ENCODE assay signal across 13 mouse cellular contexts in genomic region chr5:21255551-21256132, GRCm38 (mm10).
DNase-seq lines count a peak whose midpoint lies in the region; ATAC-seq lines count a peak whose summit lies in the region.
"Had no signal": no experiment of that assay in that cellular context is flagged by ENCODE, and none has a peak within 500 bp of the region (broad histone marks: within the 10 kb centered on the region; RNA-seq: fewer than 3 reads in every experiment).

No protein-coding gene starts in this region.

- no peaks in the 10 kb centered on the region for H3K27me3 ChIP-seq in liver, embryonic 16.5 days (ENCODE audit: control insufficient read depth, insufficient read depth, low read depth, low read length)
- no peaks in the 10 kb centered on the region for H3K27me3 ChIP-seq in liver, embryonic 11.5 days (replicated peaks; ENCODE audit: control insufficient read depth, insufficient read depth, low read length)
- no peaks in the 10 kb centered on the region for H3K27me3 ChIP-seq in forebrain, embryonic 14.5 days (replicated peaks; ENCODE audit: control insufficient read depth, insufficient read depth, low read length)
- H3K27me3 ChIP-seq: forebrain, embryonic 12.5 days; midbrain, embryonic 13.5 days; neural tube, embryonic 15.5 days had no signal

- WGBS in liver, embryonic 16.5 days (ENCODE audit: insufficient replicate concordance), result 21% methylated on average over 5 of the region's 5 CpGs
- WGBS in liver, embryonic 11.5 days, result 52% methylated on average over 5 of the region's 5 CpGs
- WGBS in forebrain, embryonic 14.5 days, result 91% methylated on average over 5 of the region's 5 CpGs

- 0 out of 2 replicates have a peak overlapping the region, but pooled peaks have one; percentile 10 for H3K27ac ChIP-seq in liver, embryonic 16.5 days (ENCODE audit: low read length)
- H3K27ac ChIP-seq in liver, embryonic 11.5 days (ENCODE audit: low read depth, low read length), result no peak overlapping the region
- no peak overlapping the region for H3K27ac ChIP-seq in forebrain, embryonic 14.5 days (ENCODE audit: low read depth, low read length)
- H3K27ac ChIP-seq: forebrain, embryonic 12.5 days; midbrain, embryonic 13.5 days; neural tube, embryonic 15.5 days had no signal

- H3K4me1 ChIP-seq in liver, embryonic 16.5 days (ENCODE audit: control insufficient read depth, low read depth, low read length), result no peaks in the 10 kb centered on the region
- H3K4me1 ChIP-seq in liver, embryonic 11.5 days (replicated peaks; ENCODE audit: control insufficient read depth, insufficient read depth, low read length), result no peaks in the 10 kb centered on the region; the same call in 1 of the 2 replicates
- H3K4me1 ChIP-seq in forebrain, embryonic 14.5 days (ENCODE audit: control insufficient read depth, insufficient read depth, low read length), result no peaks in the 10 kb centered on the region
- H3K4me1 ChIP-seq: forebrain, embryonic 12.5 days; midbrain, embryonic 13.5 days; neural tube, embryonic 15.5 days had no signal

- no peak for DNase-seq in liver, embryonic 11.5 days (ENCODE audit: low spot score)
- peak; percentile 77 for DNase-seq in induced T-regulatory cell, adult 2 months (ENCODE audit: low read depth)
- peak; percentile 62 for DNase-seq in thymus, postnatal 25 days
- no peak for DNase-seq in urinary bladder, postnatal 4 days (ENCODE audit: low spot score in 2 of 2)
- DNase-seq in layer of hippocampus, postnatal 14 days (ENCODE audit: low spot score in 2 of 2), result no peak
- no peak for DNase-seq in forebrain, embryonic 14.5 days (ENCODE audit: low spot score)
- DNase-seq: heart, postnatal 4 days; kidney, postnatal 14 days had no signal

- H3K4me3 ChIP-seq in liver, embryonic 16.5 days (ENCODE audit: low read depth, low read length), result no peak overlapping the region
- no peak overlapping the region for H3K4me3 ChIP-seq in liver, embryonic 11.5 days (ENCODE audit: low read depth, low read length)
- no peak overlapping the region for H3K4me3 ChIP-seq in forebrain, embryonic 14.5 days (ENCODE audit: low read depth, low read length)
- H3K4me3 ChIP-seq: forebrain, embryonic 12.5 days; midbrain, embryonic 13.5 days; neural tube, embryonic 15.5 days had no signal

- H3K9me3 ChIP-seq in liver, embryonic 16.5 days (replicated peaks; ENCODE audit: control insufficient read depth, low read length), result no peaks in the 10 kb centered on the region
- no peaks in the 10 kb centered on the region for H3K9me3 ChIP-seq in liver, embryonic 11.5 days (ENCODE audit: control insufficient read depth, low read length)
- no peaks in the 10 kb centered on the region for H3K9me3 ChIP-seq in forebrain, embryonic 14.5 days (replicated peaks; ENCODE audit: control insufficient read depth, low read length)
- H3K9me3 ChIP-seq: forebrain, embryonic 12.5 days; midbrain, embryonic 13.5 days; neural tube, embryonic 15.5 days had no signal

- H3K36me3 ChIP-seq in liver, embryonic 16.5 days (ENCODE audit: control insufficient read depth, insufficient read depth), result no peaks in the 10 kb centered on the region
- H3K36me3 ChIP-seq in liver, embryonic 11.5 days (ENCODE audit: control insufficient read depth, insufficient read depth, low read length), result no peaks in the 10 kb centered on the region
- no peaks in the 10 kb centered on the region for H3K36me3 ChIP-seq in forebrain, embryonic 14.5 days (ENCODE audit: control insufficient read depth, insufficient read depth, low read length)
- H3K36me3 ChIP-seq: forebrain, embryonic 12.5 days; midbrain, embryonic 13.5 days; neural tube, embryonic 15.5 days had no signal

- H3K4me2 ChIP-seq in liver, embryonic 16.5 days (ENCODE audit: low read depth, low read length), result no peak overlapping the region
- H3K4me2 ChIP-seq in liver, embryonic 11.5 days, result no peak overlapping the region
- no peak overlapping the region for H3K4me2 ChIP-seq in forebrain, embryonic 14.5 days (ENCODE audit: low read length)
- H3K4me2 ChIP-seq: forebrain, embryonic 12.5 days; midbrain, embryonic 13.5 days; neural tube, embryonic 15.5 days had no signal

- ATAC-seq in liver, embryonic 16.5 days (ENCODE audit: low read depth), result no peak
- ATAC-seq in liver, embryonic 11.5 days (replicated peaks; ENCODE audit: low FRiP score), result no peak
- peak; percentile 59 for ATAC-seq in neutrophil, adult 5-6 weeks (ENCODE audit: extremely low read depth, insufficient number of reproducible peaks, low FRiP score, poor library complexity, severe bottlenecking)
- no peak for ATAC-seq in forebrain, embryonic 14.5 days
- ATAC-seq: midbrain, embryonic 13.5 days had no signal

- H3K9ac ChIP-seq in liver, embryonic 16.5 days (ENCODE audit: low read depth, low read length), result no peak overlapping the region
- no peak overlapping the region for H3K9ac ChIP-seq in liver, embryonic 11.5 days (ENCODE audit: low read depth, low read length)
- no peak overlapping the region for H3K9ac ChIP-seq in forebrain, embryonic 14.5 days (ENCODE audit: low read length)
- H3K9ac ChIP-seq: forebrain, embryonic 12.5 days; midbrain, embryonic 13.5 days; neural tube, embryonic 15.5 days had no signal

Comparison
In these comparisons a context has a peak if more than half of its experiments do, and no peak if none do; other contexts are left out.
1. DNase-seq: peak in induced T-regulatory cell, adult 2 months (single experiment) and thymus, postnatal 25 days (single experiment); none in liver, embryonic 11.5 days (single experiment), urinary bladder, postnatal 4 days (0 of 2), layer of hippocampus, postnatal 14 days (0 of 2) and forebrain, embryonic 14.5 days (single experiment).